Mouse (Mus musculus) megakaryocyte progenitor cell, adult 5-6 weeks (primary cell): ENCODE data around the gene Kcnj3. TPM values are rescaled to one million over a fixed set of nuclear protein-coding genes. Genes with fewer than 3 reads are reported as not detected.
"Not testable (repeated sequence)": the region's sequence is repeated elsewhere in the genome, so short reads cannot be mapped to it uniquely, and the experiment has no call there.

Experiments
- ATAC-seq: replicated peaks from 2 replicates; pipeline ENCODE4 v1.8.0; 2016; ENCODE audit warnings: mild to moderate bottlenecking, moderate TSS enrichment, inconsistent platforms; ENCODE audit not compliant: poor library complexity
- total RNA-seq, 2 experiments: library from RNA; stranded (forward) in 1 of 2; stranded (reverse) in 1 of 2; fragments of 157-497, 149-512 nt in 1 of 2; fragments of 200-1000 nt in 1 of 2; gene quantifications; 2 replicates each; pipeline versions ENCODE4 v1.2.3 to v1.2.4; 2015 to 2017

Kcnj3 gene
- total RNA-seq (2015) (not detected in 2 replicates), total RNA-seq (2017) (not detected in 2 replicates)

- no peak for ATAC-seq
Measured at GRCm38 (mm10) chr2:55435721-55436260, at the start of gene Kcnj3. Gene Kcnj3 (plus strand): TSS chr2:55435970.

DNA sequence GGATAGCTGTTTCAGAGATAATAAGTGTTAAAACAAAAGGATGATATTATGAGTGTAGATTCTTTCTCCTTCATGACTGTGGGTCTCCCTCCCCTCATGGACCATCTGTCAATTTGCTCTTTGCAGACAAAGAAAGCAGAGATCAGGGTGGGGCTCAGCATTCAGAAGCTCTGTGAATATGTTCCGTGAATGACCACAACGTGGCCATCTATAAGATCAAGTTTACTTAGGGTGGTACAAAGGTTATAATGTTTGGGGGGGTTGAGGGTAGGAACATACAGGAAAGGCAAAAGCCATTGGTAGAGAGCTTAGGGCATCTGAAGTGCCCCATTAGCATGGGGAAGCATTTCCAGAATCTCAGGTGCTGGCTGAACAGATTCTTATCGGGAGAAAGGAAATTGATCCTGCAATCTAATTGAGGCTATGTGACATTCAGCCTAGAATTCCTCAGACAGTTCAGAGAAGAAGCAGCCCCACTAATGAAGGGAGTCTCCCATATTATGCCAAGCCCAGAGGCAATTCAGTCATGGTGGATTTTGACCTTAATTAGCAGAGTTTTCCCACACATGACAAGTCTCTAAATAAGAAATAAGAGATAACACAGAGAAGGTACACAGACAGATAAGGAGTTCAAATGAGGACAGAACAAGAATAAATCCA, 45.3 kb upstream of the Kcnj3 start:
- no peak for ATAC-seq

GRCm38 (mm10) chr2:55405307-55405706, 30.5 kb upstream of the Kcnj3 start:
- ATAC-seq, result no peak

DNA sequence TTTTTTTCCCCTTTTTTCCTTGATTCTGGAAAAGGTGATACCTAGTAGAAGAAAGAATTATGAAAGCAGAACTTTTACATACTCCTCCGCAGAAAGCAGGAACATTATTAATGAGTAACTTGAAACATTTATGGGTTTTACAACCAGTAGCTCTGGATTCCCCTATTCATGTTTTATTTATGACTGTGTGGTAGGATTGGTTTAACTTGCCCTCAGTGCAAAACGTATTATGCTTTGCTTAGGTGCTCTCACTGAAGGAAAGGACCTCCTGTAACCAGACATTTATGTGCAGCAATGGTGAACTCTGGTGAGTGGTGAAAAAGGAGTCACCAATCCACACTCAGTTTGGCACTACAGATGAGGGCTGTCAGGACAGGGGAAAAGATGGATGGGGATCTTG, 8.1 kb upstream of the Kcnj3 start:
- ATAC-seq, result no peak

- no peak for ATAC-seq
Measured at GRCm38 (mm10) chr2:55432104-55432503, 3.7 kb upstream of the Kcnj3 start.

- ATAC-seq, result no peak
Measured at GRCm38 (mm10) chr2:55436261-55437006, 664 bp downstream of the Kcnj3 start.

DNA sequence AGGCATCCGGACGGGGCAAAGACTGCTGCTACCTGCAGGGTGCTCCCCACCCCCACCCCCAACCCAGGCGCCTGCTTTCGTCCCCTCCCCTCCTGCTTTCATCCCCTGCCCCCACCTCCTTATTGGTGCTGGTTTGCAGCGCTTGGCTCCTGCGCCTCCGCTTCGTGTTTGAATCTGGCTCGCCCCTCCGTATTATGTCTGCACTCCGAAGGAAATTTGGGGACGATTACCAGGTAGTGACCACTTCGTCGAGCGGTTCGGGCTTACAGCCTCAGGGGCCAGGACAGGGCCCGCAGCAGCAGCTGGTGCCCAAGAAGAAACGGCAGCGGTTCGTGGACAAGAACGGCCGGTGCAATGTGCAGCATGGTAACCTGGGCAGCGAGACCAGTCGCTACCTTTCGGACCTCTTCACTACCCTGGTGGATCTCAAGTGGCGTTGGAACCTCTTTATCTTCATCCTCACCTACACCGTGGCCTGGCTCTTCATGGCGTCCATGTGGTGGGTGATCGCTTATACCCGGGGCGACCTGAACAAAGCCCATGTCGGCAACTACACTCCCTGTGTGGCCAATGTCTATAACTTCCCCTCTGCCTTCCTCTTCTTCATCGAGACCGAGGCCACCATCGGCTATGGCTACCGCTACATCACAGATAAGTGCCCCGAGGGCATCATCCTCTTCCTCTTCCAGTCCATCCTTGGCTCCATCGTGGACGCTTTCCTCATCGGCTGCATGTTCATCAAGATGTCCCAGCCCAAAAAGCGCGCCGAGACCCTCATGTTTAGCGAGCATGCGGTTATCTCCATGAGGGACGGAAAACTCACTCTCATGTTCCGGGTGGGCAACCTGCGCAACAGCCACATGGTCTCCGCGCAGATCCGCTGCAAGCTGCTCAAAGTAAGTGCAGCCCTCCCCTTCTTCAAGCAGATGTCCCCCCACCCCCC, 1.5 kb downstream of the Kcnj3 start:
- no peak for ATAC-seq

GRCm38 (mm10) chr2:55437977-55438376, 2.2 kb downstream of the Kcnj3 start:
- no peak for ATAC-seq

- ATAC-seq, result no peak
Measured at GRCm38 (mm10) chr2:55439211-55439610, 3.4 kb downstream of the Kcnj3 start.

DNA sequence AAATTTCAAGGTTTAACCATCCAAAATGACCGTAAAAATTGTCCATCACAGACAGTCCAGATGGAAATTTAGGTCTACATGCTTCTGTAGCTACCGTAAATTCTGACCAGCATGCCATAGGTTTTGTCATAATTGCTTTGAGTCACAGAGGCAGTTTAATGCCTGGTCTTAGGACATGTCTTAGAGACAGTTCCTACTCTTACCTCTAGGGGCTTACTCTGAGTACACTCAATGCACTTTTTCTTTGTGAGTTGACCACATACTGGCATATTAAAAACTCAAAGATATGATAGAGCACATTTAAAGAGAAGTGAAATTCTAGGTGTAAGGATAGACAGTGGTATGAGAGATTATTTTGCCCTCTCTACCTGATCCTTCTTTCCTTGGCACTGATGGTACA, 6.2 kb downstream of the Kcnj3 start:
- ATAC-seq, result no peak

DNA sequence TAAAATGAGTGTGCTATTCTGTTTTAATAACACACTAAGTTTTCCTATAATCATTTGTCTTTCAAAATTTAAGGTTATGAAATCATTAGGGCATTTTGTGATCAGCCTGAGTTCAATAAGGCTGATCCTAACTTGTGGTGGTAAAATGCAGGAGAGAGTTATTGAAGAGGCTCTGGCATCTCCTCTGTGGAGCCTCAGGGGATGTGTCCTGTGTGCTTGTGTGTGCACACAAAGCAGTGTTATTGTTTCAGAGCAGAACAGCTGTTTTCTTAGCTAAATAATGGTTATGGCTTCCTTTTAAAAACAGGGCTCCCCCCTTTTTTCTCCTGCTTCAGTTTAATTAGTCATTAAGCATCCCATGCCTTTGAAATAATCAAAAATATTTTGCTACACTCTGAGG, 11.5 kb downstream of the Kcnj3 start:
- no peak for ATAC-seq

GRCm38 (mm10) chr2:55450774-55451173, 15.0 kb downstream of the Kcnj3 start:
- ATAC-seq, result no peak

DNA sequence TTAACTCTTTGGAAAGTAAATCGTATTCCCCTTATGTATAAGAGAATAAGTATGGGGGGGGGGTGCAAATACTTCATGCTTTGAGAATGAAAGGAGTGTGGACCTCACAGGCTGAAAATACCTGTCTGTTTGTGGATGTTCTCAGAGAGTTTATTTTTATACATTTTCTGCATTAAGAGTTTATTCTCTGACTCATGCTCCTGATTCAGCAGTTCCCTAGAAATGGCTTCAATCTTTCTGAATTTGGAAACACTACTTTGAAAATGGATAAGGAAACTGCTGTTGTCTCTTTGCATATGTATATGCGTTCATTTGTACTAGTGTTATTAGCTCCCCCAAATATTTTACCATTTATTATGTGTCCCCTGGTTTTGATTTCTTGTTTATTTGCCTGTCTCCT, 23.4 kb downstream of the Kcnj3 start:
- no peak for ATAC-seq

- ATAC-seq, result no peak
Measured at GRCm38 (mm10) chr2:55469141-55469540, 33.4 kb downstream of the Kcnj3 start.

- ATAC-seq, result no peak
Measured at GRCm38 (mm10) chr2:55470006-55470405, 34.2 kb downstream of the Kcnj3 start.

- no peak for ATAC-seq
Measured at GRCm38 (mm10) chr2:55479511-55479910, 43.7 kb downstream of the Kcnj3 start.

- ATAC-seq, result no peak
Measured at GRCm38 (mm10) chr2:55479933-55480601, 44.3 kb downstream of the Kcnj3 start.

DNA sequence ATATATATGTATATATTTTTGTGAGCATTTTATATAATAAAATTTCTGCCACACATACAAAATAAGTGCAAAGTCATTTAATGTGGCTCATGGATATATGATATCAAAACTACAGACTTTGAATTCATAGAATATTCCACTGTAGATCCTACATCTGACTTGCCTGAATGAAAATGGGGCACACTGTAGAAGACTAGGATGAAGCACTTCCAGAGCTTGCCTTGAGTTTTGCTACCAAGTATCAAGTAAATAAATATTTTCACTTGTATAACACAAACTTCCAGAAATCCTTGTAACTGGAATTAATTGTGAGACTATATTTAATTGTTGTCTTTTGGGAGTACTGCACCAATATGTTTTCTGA, 44.8 kb downstream of the Kcnj3 start:
- no peak for ATAC-seq

DNA sequence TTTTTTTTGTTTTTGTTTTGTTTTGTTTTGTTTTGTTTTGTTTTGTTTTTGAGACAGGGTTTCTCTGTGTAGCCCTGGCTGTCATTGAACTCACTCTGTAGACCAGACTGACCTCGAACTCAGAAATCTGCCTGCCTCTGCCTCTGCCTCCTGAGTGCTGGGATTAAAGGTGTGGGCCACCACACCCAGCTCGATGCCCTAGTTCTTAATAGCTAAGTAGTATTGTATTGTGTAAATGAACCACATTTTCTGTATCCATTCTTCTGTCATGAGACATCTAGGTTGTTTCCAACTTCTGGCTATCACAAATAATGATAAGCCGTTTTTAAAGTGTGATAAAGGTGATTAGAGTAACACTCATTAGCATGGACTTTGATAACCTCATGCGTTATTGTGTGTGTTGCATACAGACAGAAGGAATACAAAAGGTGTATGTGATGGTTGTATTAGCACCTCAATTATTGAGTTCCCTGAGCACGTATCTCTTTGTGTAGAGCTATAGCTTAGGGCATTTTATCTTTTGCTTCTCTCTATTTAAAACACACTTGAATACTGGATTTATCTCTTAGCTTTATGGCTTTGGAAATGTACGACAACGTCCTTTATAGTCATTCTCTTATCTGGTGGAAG, 49.8 kb downstream of the Kcnj3 start:
- ATAC-seq, result not testable (repeated sequence)
